Mouse (Mus musculus) lung, adult 10 weeks (tissue): ENCODE data around the gene Sem1. TPM values are rescaled to one million over a fixed set of nuclear protein-coding genes. Genes with fewer than 3 reads are reported as not detected.

ENCODE experiments used
- polyA plus RNA-seq: library from polyadenylated mRNA; stranded (reverse); fragments of 350-450 nt; fragmentation: Illumina TruSeq; extraction: RNeasy Lipid Tissue Mini Kit (QIAGEN cat#74804); gene quantifications from one replicate; pipeline ENCODE4 v1.2.3, GENCODE M21; 2014; ENCODE audit warnings: low read depth, low replicate concordance; ENCODE audit not compliant: insufficient read depth

The Sem1 gene
- 107 TPM for polyA plus RNA-seq

GRCm38 (mm10) chr6:6578304-6579149 is at the start of gene Sem1:
Gene Sem1 (minus strand): TSS chr6:6578663.

